Mouse (Mus musculus) MEL (cell line): Measurements from ENCODE around the gene Epb41l2.

Experiments
- CHD1 ChIP-seq: IDR thresholded peaks from 2 replicates; pipeline ENCODE4 v1.6.1; 2012; ENCODE audit warnings: low read depth, mild to moderate bottlenecking, inconsistent platforms, low read length, improper control_type of control experiment
- CTCF ChIP-seq, 3 experiments: IDR thresholded peaks in 2 of 3; conservative IDR thresholded peaks in 1 of 3; 2 replicates each; pipeline ENCODE4 v1.5.1; 2011 to 2012; ENCODE audit warnings: low read length in 3 of 3, low read depth in 2 of 3, mild to moderate bottlenecking in 2 of 3, improper control_type of control experiment in 1 of 3, inconsistent platforms in 1 of 3, mixed read lengths in 1 of 3, moderate library complexity in 1 of 3; ENCODE audit not compliant: control insufficient read depth in 1 of 3, insufficient read depth in 1 of 3, poor library complexity in 1 of 3, severe bottlenecking in 1 of 3
- ELF1 ChIP-seq: IDR thresholded peaks from 2 replicates; pipeline ENCODE4 v1.6.1; 2014; ENCODE audit warnings: low read depth, mild to moderate bottlenecking, inconsistent platforms, low read length, improper control_type of control experiment, moderate library complexity
- EP300 ChIP-seq, 2 experiments: IDR thresholded peaks; 2 replicates each; pipeline ENCODE4 v1.6.1; 2011; ENCODE audit warnings: improper control_type of control experiment in 2 of 2, low read length in 2 of 2, low read depth in 1 of 2, mild to moderate bottlenecking in 1 of 2
- HCFC1 ChIP-seq: IDR thresholded peaks from 2 replicates; pipeline ENCODE4 v1.6.1; 2012; ENCODE audit warnings: low read depth, mild to moderate bottlenecking, inconsistent platforms, low read length, improper control_type of control experiment, moderate library complexity
- MAX ChIP-seq: IDR thresholded peaks from 2 replicates; pipeline ENCODE4 v1.6.1; 2011; ENCODE audit warnings: low read length, improper control_type of control experiment
- MAZ ChIP-seq: IDR thresholded peaks from 2 replicates; pipeline ENCODE4 v1.6.1; 2012; ENCODE audit warnings: low read depth, mild to moderate bottlenecking, inconsistent platforms, low read length, improper control_type of control experiment
- MXI1 ChIP-seq: IDR thresholded peaks from 2 replicates; pipeline ENCODE4 v1.6.1; 2011; ENCODE audit warnings: mild to moderate bottlenecking, low read depth, low read length, improper control_type of control experiment
- POLR2A ChIP-seq, 2 experiments: IDR thresholded peaks; 2 replicates each; pipeline ENCODE4 v1.6.1; 2011 to 2012; ENCODE audit warnings: low read length in 2 of 2, mild to moderate bottlenecking in 2 of 2, control low read depth in 1 of 2, improper control_type of control experiment in 1 of 2, low read depth in 1 of 2, moderate library complexity in 1 of 2; ENCODE audit not compliant: control insufficient read depth in 1 of 2, insufficient read depth in 1 of 2, poor library complexity in 1 of 2
- TCF12 ChIP-seq: IDR thresholded peaks from 2 replicates; pipeline ENCODE4 v1.6.1; 2014; ENCODE audit warnings: low read depth, mild to moderate bottlenecking, inconsistent platforms, low read length, improper control_type of control experiment, moderate library complexity
- ZNF384 ChIP-seq: IDR thresholded peaks from 2 replicates; pipeline ENCODE4 v1.6.1; 2012; ENCODE audit warnings: low read depth, mild to moderate bottlenecking, inconsistent platforms, low read length, improper control_type of control experiment

DNA sequence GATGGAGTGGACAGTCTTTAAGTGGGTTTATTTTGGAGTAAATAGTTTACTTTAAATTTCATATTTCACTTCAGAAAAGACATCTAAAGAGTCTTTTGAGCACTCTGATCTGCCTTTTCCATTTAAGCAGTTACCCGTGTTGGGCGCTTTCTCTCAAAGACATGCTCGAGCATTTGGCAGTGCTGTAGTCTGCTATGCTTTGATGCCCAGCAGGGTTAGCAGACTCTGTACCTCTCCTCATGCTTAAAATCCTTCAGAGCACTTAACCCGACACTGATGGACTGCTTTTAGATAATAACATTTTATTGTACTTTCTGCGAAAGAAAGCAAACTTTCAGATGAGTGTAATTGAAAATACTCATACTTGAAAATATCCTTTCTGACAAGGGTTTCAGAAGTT, 143.7 kb downstream of the Epb41l2 start:
- TF ChIP-seq CTCF (IDR thresholded peaks at IDR 0.05 in 2 of 3, conservative IDR thresholded peaks at IDR 0.05 in 1 of 3; ENCODE audit: control insufficient read depth in 1 of 3, insufficient read depth in 1 of 3, low read depth in 2 of 3, low read length in 3 of 3, poor library complexity in 1 of 3, severe bottlenecking in 1 of 3) (no peak), EP300 (IDR thresholded peaks at IDR 0.05; ENCODE audit: low read depth in 1 of 2, low read length in 2 of 2) (no peak), ZNF384 (no peak), MAZ (no peak), MAX (no peak), MXI1 (no peak), HCFC1 (no peak), ELF1 (no peak), POLR2A (IDR thresholded peaks at IDR 0.05; ENCODE audit: control insufficient read depth in 1 of 2, insufficient read depth in 1 of 2, low read depth in 1 of 2, low read length in 2 of 2, poor library complexity in 1 of 2) (no peak), TCF12 (no peak), CHD1 (no peak)
